Mouse (Mus musculus) cerebellum, adult 9-10 months (tissue): ENCODE data around the gene Rap1b.

Source experiments
- DNase-seq: peaks from one replicate; pipeline ENCODE4 v3.0.0; 2022

Rap1b gene

DNA sequence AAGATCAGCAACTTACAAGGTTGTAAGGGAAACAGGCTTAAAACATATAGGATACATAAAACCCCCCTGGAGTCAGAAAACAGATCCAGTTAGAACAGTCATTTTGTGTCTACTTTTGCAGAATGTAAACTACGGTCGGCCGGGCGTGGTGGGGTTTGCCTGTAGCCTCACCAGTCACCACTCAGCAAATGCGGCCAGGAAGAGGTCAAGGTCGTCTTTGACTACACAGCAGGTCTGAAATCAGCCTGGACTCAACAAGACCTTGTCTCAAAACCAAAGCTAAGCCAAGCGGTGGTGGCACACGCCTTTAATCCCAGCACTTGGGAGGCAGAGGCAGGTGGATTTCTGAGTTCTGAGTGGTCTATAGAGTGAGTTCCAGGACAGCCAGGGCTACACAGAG is 34.3 kb downstream of the Rap1b start:
- no peak for DNase-seq

GRCm38 (mm10) chr10:117810506-117810905 is 35.3 kb downstream of the Rap1b start:
- no peak for DNase-seq

- no peak for DNase-seq
Measured at GRCm38 (mm10) chr10:117808068-117808467, 37.8 kb downstream of the Rap1b start.

- no peak for DNase-seq
Measured at GRCm38 (mm10) chr10:117805919-117806318, 39.9 kb downstream of the Rap1b start.

- DNase-seq: no peak
Measured at GRCm38 (mm10) chr10:117803870-117804850, 41.7 kb downstream of the Rap1b start.

DNA sequence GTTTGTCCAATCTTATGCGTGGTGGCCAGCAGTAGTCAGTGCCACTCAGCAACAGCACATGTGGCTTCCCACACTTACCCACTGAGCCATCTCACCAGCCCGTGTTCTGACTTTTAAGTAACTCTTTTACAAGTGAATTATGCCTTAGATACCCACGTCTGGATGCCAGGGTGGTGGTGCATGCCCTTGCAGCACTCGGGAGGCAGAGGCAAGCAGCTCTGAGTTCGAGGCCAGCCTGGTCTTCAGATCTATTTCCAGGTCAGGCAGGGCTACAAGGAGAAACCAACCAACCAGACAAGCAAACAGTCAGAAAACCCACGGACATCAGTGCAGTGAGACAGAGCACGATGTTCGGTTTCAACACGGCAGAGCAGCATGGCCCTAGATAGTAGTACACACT is 43.9 kb downstream of the Rap1b start:
- no peak for DNase-seq

- DNase-seq: no peak
Measured at GRCm38 (mm10) chr10:117799806-117800205, 46.0 kb downstream of the Rap1b start.

- no peak for DNase-seq
Measured at GRCm38 (mm10) chr10:117798436-117799035, 47.3 kb downstream of the Rap1b start.

- no peak for DNase-seq
Measured at GRCm38 (mm10) chr10:117797684-117798083, 48.2 kb downstream of the Rap1b start.

GRCm38 (mm10) chr10:117797106-117797505 is 48.7 kb downstream of the Rap1b start:
- no peak for DNase-seq

GRCm38 (mm10) chr10:117796181-117796580 is 49.7 kb downstream of the Rap1b start:
- DNase-seq: peak; percentile 13

GRCm38 (mm10) chr10:117795206-117795605 is 50.6 kb downstream of the Rap1b start:
- no peak for DNase-seq

- DNase-seq: peak; percentile 26
Measured at GRCm38 (mm10) chr10:117793436-117794030, 52.3 kb downstream of the Rap1b start.

DNA sequence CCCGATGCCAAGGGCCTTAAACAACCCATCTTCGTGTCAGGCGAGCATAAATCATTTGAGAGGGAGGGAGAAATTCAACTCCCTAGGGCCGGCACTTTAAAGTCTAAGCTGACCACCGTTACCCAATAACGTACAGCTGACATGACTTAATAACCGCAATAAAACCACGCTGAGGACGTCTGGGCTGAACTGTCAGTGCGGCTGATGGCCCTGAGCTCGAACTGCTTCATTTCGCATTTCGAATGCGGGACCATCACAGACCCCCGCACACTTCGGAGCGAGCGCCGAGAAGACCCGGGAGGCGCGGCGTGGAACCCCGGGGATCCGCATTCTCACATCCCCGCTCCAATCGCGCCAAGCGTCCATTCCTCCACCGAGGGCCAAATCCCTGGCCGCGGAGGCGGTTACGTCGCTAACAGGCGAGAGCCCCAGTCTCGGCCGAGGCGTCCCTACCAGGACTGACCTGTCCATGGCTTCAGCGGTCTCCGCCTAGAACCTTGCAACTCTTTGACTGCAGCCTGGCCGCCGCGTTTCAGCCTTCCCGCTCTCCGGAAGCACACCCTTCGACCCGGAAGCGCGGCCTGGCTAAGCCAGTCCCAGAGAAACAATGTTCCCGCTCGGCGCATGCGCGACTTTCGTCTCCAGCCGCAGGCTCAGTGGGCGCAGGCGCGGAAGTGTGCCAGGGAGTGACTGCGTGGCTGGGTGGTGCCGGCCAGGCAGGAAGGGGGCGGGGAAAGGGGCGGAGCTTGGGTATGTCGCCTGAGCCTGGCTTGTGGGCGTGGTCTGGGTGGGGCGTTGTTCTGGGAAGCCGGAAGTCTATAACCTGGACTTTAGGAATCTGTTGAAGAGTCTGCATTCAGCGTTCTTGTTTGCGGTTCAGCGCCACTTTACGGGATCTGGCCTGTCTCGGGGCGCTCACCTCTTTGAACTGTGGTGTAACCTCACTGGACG is 53.4 kb downstream of the Rap1b start, which contains the start of gene Nup107:
Nup107 (minus strand) TSS at position 565 of the 951 bp plus-strand sequence.
- DNase-seq: peak; percentile 100

DNA sequence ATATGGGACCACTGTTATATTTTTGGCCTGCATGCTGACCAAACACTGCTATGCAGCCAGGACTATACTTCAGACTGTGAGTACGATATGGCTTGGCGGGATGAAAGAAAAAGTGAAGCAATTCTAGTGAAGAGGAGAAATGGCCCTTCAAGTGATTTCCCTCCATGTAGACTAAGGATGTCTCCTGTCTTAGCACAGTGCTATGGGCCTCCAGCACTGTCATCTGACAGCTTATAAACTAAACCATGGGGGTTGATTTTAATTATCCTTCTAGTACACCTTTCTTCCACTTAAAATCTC is 54.7 kb downstream of the Rap1b start:
- DNase-seq: no peak

DNA sequence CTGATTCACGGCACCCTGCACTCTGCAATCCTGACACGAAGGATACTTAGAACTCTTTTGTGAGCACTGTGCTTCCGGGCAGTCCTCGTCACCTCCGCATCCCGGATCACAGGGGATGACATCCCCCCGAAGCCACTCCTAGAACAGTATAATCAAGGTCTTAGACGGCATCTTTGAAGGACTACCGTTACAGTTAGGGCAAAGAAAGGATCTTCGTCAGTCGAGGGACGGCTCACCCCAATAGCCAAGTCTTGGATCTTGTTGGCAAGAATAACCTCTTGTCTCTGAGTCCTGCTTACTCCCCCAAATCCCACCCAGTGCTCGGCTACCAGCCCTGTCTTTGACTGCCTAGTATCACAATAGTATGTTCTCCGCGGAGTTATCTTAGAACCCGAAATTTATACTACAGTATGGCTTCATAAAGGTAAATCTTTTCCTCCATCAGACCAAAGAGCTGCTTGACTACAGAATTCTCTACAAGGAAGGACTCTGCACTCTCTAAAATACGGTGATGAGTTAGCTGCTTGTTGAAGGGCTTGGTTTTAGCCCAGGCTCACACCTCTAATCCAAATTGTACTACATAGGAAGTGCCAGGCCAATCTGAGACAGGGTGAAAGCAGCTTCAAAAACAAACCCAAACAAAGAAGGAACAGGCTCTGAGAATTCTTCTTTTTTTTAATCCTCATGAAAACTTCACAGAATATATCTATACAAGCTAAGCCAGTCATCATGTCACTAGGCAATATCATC is 55.2 kb downstream of the Rap1b start:
- DNase-seq: no peak

DNA sequence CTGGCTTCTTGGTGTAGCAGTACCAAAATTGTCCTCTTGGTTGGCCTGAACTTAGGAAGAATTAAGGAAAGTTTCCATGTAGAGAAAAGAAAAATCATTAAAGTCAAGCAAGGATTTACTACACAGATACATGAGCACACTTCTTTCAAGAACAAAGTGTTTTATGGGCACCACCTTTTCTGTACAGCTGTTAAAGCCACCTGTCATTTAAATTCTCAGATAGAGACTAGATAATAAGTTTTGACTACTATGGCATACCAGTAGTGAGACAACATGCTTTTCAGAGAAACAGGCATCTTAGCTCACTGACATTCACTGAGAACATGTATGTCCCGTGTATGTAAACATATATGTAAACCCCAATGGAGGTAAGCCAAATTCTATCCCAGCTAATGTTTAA is 55.8 kb downstream of the Rap1b start:
- DNase-seq: no peak

GRCm38 (mm10) chr10:117784646-117785045 is 61.2 kb downstream of the Rap1b start:
- no peak for DNase-seq

DNA sequence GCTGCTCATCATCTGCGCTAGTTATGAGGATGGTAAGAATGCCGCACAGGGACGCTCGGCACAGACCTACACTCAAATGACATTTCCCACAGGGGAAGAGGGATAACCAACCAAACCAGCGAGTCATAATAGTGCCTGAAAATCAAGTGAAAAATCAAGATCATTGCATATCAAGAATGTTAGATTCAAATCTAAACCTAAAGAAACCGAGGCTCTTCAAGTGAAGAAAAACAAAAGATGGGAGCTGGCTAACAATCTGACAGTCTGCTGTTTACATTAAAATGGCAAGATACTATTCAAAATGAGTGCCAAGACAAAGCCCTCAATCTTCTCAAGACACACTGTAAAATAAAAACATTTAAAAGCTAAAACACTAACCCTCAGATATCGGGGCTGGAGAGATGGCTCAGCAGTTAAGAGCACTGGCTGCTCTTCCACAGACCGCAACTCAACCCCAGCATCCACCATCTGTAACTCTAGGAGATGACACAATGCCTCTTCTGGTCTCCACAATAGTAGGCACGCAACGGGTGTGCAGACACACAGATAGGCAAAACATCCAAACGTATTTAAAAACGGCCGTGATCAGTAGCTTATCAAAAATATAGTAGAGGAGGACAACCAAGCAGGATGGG is 61.9 kb downstream of the Rap1b start:
- no peak for DNase-seq

DNA sequence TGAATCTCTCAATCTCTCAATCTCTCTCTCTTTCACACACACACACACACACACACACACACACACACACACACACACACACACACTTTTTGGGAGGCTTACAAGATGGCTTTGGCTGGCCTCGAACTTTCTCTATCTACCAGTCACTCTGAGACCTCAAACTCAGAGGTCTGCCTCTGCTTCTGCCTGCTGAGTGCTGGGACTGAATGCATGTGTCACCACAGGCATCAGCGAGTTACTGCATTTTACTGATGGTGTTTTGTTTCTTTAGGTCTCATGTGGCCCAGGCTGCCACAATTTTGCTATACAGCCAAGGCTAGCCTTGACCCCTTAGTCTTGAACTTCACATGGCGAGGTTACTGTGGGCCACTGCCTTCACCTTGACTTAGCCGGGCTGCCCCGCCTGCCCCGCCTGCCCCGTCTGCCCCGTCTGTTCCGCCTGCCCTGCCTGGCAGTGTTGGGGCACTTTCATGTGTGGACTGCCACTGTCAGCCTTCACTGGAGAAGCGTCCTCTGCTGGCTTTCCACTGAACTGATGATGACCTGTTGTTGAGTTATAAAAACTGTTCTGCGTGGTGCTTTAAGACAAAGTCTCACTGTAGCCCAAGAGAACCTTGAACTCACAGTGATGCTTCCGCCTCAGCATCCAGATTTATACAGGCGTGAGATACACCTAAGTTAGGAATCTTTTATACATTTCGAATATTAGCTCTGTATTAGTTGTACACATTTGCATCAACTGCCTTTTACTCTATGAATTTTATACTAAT is 63.2 kb downstream of the Rap1b start:
- no peak for DNase-seq

DNA sequence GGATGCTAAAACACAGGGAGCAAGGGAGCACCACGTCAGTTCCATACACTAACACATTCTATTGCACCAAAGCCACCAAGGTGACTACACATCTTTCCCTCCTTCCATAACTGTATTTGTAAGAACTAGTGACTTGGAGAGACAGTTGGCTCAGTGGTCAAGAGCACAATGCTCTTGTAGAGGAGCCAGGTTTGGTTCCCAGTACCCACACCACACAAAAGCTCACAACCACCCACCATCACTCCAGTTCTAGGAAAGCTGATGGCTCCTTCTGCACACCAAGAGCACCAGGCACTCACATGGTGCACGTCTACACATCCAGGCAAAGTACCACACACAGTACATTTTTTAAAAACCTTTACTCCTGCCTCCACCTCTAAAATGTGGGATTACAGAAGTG is 63.8 kb downstream of the Rap1b start:
- no peak for DNase-seq
